Mouse (Mus musculus) thymus, postnatal 10 days (tissue): ENCODE data around the gene Gm37240.
"Not testable (repeated sequence)": the region's sequence is repeated elsewhere in the genome, so short reads cannot be mapped to it uniquely, and the experiment has no call there.

Experiments
- DNase-seq, 2 experiments: peaks; one replicate each; pipeline ENCODE4 v3.0.0; 2021; ENCODE audit warnings: low spot score in 2 of 2

Gm37240 gene

GRCm38 (mm10) chr3:85887239-85887827 lies at the start of gene Gm37240, which contains the start of gene Glt28d2:
TSS of gene Gm37240 (minus strand) at chr3:85887518.
TSS of gene Glt28d2 (minus strand) at chr3:85887516.
- peak; percentile 64 for DNase-seq

DNA sequence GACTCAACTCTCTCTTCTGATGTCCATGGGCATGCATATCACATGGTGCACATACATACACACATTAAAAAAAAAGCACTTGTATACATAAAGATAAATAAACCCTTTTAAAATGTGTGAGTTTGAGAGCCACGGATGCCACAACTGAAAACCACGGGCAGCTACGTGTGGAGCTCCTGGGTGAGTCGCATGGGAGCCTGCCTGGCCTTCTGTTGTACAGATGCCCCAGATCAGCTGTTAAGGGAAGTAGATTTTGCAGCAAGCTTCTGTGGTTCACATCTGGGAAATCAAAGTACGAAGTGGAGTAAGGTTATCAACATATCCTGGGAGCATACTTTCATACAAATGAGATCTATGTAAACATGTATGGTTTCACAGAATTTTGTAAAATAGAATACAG lies 46.3 kb upstream of the Gm37240 start:
- DNase-seq = no peak

- no peak for DNase-seq
Observed at GRCm38 (mm10) chr3:85931859-85932258, 44.5 kb upstream of the Gm37240 start.

DNA sequence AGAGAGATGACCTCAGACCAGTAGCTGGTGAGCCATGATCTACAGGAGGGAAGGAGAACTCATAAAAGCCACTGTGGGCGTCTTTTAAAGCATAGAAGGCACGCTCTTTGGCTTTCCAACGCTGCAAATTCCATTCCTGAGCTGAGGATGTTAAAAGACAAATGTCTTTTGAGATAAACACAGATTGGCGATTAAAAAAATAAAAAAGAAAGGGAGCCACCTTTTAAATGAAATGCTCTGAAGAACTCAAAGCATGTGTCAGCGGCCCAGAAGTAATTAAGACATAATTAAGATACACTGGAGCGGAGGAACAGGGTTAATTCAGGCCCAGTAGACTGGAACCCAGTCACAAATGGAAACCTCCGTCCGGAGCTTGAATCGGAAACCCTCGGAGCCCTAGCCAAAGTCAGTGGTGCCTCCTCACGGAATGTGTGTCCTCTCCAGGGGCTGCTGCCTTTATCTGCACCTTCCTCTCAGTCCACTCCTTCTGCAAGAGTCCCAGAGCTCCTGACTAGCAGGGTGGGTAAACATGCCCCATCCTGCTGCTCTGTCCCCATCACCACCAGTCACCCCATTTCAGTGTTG lies 43.4 kb upstream of the Gm37240 start:
- DNase-seq = no peak

DNA sequence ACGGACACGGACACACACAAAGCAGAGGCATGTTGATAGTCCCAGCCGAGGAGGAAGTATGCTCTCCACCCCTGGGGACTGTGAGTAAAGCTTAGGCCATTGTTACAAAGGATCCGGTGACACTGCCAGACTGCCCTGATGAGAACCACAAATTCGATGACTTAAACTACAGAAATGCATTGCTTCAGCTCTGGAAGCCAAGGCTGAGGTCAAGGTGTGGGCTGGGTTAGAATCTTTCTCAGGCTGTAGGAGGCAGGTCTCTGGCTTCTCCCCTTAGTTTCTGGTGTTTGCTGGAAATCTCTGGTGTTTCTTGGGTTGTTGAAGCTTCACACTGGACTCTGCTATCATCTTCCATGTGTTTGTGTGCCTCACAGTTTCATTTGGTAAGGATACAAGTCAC lies 42.4 kb upstream of the Gm37240 start:
- no peak for DNase-seq

DNA sequence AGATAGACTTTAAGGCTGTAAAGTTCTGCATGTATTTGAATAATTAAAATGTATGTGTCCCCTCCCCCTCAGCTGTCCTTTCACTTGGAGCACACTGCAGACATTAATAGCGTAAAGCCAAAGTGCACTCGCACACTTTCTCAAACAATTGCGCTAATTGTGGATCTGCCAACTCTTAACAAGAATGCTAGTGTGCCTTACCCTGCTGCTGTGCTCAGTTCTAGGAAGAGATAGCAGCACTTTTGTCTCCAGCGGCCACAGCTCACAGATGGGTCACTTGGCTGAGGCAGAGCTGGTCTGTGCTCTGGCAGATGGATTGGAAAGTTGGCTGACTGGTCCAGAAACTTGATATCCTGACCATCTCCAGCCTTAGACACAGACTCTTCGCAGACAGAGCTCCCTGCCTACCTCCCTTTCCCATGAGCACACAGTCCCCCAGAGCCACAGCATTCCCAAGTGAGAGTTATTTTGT lies 40.9 kb upstream of the Gm37240 start:
- no peak for DNase-seq

DNA sequence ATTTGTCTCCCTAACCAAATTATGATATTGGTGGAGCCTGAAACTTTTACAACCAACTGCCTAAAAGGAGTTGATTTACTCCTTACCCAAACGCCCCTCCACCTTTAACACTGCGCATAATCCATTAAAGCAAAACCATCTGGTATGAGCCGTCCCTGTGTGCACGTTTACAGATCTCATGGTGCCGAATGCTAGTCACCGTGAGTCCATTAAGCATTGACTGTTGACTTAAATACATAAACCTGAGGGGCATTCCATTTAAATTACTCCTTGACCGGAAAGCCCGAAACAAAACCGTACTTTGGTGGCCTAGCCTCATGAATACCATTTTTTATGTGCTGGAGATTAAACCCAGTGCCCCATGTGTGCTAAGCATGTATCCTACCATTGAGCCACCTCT lies 40.0 kb upstream of the Gm37240 start:
- no peak for DNase-seq

DNA sequence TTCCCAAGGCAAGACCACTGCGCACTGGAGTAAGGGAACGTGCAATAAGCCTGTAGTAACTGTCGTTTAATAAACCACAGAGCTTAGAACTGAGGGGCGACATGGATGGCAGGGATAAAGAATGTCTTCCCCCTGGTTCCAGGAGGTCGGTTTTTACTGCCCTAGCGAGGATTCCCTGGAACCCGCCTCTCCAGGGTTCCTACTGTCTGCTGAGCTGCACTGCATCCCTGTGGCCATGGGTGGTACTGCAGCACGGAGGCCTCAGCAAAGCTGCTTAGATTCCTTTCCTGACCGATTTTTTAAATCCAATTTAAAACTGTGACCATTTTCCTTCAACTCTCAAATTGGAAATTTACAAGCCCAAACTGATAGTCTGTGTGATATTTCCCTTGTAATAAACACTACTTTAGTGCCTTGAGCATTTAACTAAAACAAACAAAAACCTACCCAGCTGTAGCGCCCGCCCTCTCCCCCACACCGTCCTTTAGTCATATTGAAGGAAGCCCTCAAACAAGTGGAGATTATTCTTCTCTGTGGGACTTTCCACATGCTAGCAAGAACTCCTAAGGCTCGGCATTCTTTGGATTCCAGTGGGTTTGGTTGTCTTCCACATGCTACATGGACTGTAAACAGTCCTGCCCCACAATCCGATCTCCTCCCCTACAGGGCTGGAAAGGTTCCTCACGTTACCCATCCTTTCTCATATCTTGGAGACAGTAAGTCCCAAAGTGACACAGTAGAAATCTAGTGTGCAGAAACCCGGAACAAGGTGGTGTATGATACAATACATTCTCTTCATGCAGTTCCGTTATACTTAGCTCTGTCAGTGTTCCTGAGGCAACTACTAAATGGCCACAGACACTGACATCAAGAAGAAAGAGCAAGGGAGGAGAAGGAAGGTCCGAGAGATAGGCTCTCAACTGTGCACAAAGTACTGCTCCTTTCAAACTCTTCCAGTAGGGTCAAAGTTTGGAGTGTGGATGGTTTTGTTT lies 36.9 kb upstream of the Gm37240 start:
- peak; percentile 8 to 49 for DNase-seq

GRCm38 (mm10) chr3:85923343-85923742 lies 36.0 kb upstream of the Gm37240 start:
- no peak for DNase-seq

GRCm38 (mm10) chr3:85922331-85922730 lies 35.0 kb upstream of the Gm37240 start:
- no peak for DNase-seq

- not testable (repeated sequence) for DNase-seq
Observed at GRCm38 (mm10) chr3:85920671-85921070, 33.4 kb upstream of the Gm37240 start.

- no peak for DNase-seq
Observed at GRCm38 (mm10) chr3:85917600-85917999, 30.3 kb upstream of the Gm37240 start.

DNA sequence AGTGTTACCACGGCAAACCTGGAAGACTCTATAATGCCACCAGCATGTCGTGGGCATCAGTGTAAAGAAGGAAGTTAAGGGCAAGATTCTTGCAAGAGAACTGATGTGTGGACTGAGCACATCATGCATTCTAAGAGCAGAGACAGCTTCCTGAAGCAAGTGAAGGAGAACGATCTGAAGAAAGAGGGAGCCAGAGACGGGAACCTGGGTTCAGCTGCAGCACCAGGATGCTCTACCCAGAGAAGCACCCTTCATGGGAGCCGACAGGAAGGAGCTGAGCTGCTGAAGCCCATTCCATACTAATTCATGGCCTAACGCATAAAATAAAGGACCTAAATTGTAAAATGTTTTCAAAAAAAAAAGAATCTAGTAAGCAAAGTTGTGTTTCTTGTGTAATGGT lies 27.5 kb upstream of the Gm37240 start:
- no peak for DNase-seq

- DNase-seq = no peak
Observed at GRCm38 (mm10) chr3:85907136-85907535, 19.8 kb upstream of the Gm37240 start.

GRCm38 (mm10) chr3:85904371-85904770 lies 17.1 kb upstream of the Gm37240 start:
- DNase-seq = no peak

- DNase-seq = no peak
Observed at GRCm38 (mm10) chr3:85895020-85895419, 7.7 kb upstream of the Gm37240 start.

DNA sequence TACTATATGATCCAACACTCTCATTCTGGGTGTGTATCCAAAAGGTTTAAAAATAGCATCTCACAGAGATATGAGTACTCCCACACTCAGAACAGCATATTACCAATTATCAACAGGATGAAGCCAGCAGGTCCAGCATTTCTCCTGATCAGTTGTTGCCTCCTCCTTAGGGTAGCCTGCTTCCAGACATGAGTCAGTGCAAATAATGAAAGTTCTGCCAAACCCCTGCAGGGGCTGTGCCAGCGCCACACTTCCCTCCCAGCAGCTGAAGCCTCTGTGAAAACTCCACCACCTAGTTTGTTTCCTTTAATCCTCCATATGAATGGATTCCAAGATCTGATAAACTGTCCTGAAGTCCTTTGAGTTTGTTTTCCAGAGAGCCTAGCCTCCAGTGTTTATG lies 4.3 kb upstream of the Gm37240 start:
- no peak for DNase-seq

DNA sequence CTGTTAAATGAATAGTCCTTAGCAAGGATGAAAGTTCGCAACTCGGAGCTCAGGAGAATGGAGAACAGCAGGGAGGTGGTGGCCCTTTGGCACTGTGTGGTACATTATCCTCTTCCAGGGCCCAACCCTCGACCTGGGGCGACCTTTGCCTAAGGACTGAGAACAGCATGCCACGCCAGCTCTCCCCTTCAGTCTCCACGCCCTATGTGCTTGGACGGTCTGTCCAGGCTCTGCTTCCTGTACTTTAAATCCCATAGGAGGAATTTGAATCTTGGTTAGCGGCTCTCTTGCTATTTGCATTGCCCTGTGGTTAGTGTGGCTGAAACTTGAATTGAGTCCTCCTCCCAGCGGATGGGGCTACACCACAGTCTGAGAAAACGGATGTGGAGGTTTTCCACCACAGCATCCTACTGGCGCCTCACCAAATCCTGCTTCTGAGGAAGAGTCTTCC lies 928 bp upstream of the Gm37240 start:
- peak in 1 of 2 experiments; percentile 8 for DNase-seq

GRCm38 (mm10) chr3:85886636-85887238 lies 581 bp downstream of the Gm37240 start:
- DNase-seq = no peak

GRCm38 (mm10) chr3:85885906-85886305 lies 1.4 kb downstream of the Gm37240 start:
- no peak for DNase-seq

GRCm38 (mm10) chr3:85880687-85881086 lies 6.6 kb downstream of the Gm37240 start:
- no peak for DNase-seq

- no peak for DNase-seq
Observed at GRCm38 (mm10) chr3:85880068-85880467, 7.2 kb downstream of the Gm37240 start.
